Mouse (Mus musculus) olfactory bulb, adult 2 months (tissue): ENCODE measurements at regions not wholly inside any gene's neighbourhood (a gene's known extent, or its start where the extent isn't known, plus 50 kb on each side); places are given as distances from the start of the nearest gene placed in this dataset.

Experiments
- CTCF ChIP-seq: fragments of 200-500 bp; IDR thresholded peaks from 2 replicates; pipeline ENCODE4 v1.5.1; 2012; ENCODE audit warnings: low read depth, mild to moderate bottlenecking, low read length, moderate library complexity; ENCODE audit not compliant: insufficient read depth
- POLR2A ChIP-seq: fragments of 200-500 bp; IDR thresholded peaks from 2 replicates; pipeline ENCODE4 v1.6.1; 2012; ENCODE audit warnings: mild to moderate bottlenecking, low read depth, low read length, moderate library complexity; ENCODE audit not compliant: insufficient read depth

- TF ChIP-seq POLR2A: no peak
- no peak for TF ChIP-seq CTCF
These were observed 486.3 kb upstream of the Cited2 start for GRCm38 (mm10) chr10:17236761-17237160.
